ENCODE assay signal across 24 mouse cellular contexts in genomic region chr10:107516641-107517040, GRCm38 (mm10). TPM values are rescaled to one million over a fixed set of nuclear protein-coding genes. Genes with fewer than 3 reads are reported as not detected.
DNase-seq lines count a peak whose midpoint lies in the region; ATAC-seq and TF ChIP-seq lines count a peak whose summit lies in the region.
"Had no signal": no experiment of that assay in that cellular context is flagged by ENCODE, and none has a peak within 500 bp of the region (broad histone marks: within the 10 kb centered on the region; RNA-seq: fewer than 3 reads in every experiment).

No protein-coding gene starts in this region.

- H3K27ac ChIP-seq in kidney, adult 2 months (ENCODE audit: insufficient read depth, low read depth, low read length), result no peak overlapping the region
- H3K27ac ChIP-seq in lung, embryonic 15.5 days, result no peak overlapping the region
- no peak overlapping the region for H3K27ac ChIP-seq in forebrain, embryonic 12.5 days
- H3K27ac ChIP-seq: heart, embryonic 10.5 days; hindbrain, embryonic 14.5 days; left cerebral cortex, adult 2 months; midbrain, embryonic 13.5 days had no signal

- H3K9me3 ChIP-seq in lung, embryonic 15.5 days, result no peaks in the 10 kb centered on the region
- no peaks in the 10 kb centered on the region for H3K9me3 ChIP-seq in forebrain, embryonic 12.5 days
- H3K9me3 ChIP-seq: heart, embryonic 10.5 days; midbrain, embryonic 13.5 days had no signal

- no peak for TF ChIP-seq CTCF in kidney, adult 2 months (conservative IDR thresholded peaks at IDR 0.05; ENCODE audit: insufficient read depth, insufficient read length, low read depth, low read length)

- H3K4me3 ChIP-seq in kidney, adult 2 months (ENCODE audit: insufficient read depth, low read depth, low read length), result no peak overlapping the region
- no peak overlapping the region for H3K4me3 ChIP-seq in lung, embryonic 15.5 days
- no peak overlapping the region for H3K4me3 ChIP-seq in forebrain, embryonic 12.5 days (replicated peaks)
- H3K4me3 ChIP-seq: heart, embryonic 10.5 days; left cerebral cortex, adult 2 months; midbrain, embryonic 13.5 days had no signal

- no peak overlapping the region for H3K4me2 ChIP-seq in lung, embryonic 15.5 days
- H3K4me2 ChIP-seq in forebrain, embryonic 12.5 days, result no peak overlapping the region
- H3K4me2 ChIP-seq: hindbrain, embryonic 14.5 days; liver, embryonic 11.5 days; midbrain, embryonic 13.5 days had no signal

- no peak for TF ChIP-seq POLR2A in kidney, adult 2 months (IDR thresholded peaks at IDR 0.05; ENCODE audit: low read depth, low read length)

- 48% methylated on average over 7 of the region's 7 CpGs for WGBS in kidney, adult 2 months
- WGBS in lung, embryonic 15.5 days, result 52% methylated on average over 7 of the region's 7 CpGs
- WGBS in forebrain, embryonic 12.5 days, result 87% methylated on average over 7 of the region's 7 CpGs

- peak; percentile 46; the same call in 1 of the 2 replicates for ATAC-seq in lung, embryonic 15.5 days (ENCODE audit: borderline replicate concordance, extremely low read depth, low FRiP score, low TSS enrichment)
- ATAC-seq in forebrain, embryonic 12.5 days (ENCODE audit: low FRiP score), result no peak
- ATAC-seq: inflammation-experienced regulatory T-cells, adult 6 months; liver, postnatal 0 days; midbrain, embryonic 13.5 days had no signal

- no peaks in the 10 kb centered on the region for H3K27me3 ChIP-seq in kidney, adult 2 months (replicated peaks; ENCODE audit: control insufficient read depth, insufficient read depth, low read length)
- no peaks in the 10 kb centered on the region for H3K27me3 ChIP-seq in lung, embryonic 15.5 days
- H3K27me3 ChIP-seq in forebrain, embryonic 12.5 days, result no peaks in the 10 kb centered on the region
- H3K27me3 ChIP-seq: midbrain, embryonic 13.5 days had no signal

- DNase-seq in kidney, adult 2 months, result peak; percentile 21
- no peak for DNase-seq in kidney, adult 8-10 months
- no peak for DNase-seq in lung, postnatal 14 days
- peak; percentile 49 for DNase-seq in kidney, postnatal 14 days
- DNase-seq in skeletal muscle tissue, adult 2 months (ENCODE audit: low read depth, low spot score), result peak; percentile 42
- DNase-seq: adrenal gland, postnatal 36 days; cerebellum, adult 9-11 months; heart, postnatal 4 days; left cerebral cortex, postnatal 4 days; liver, postnatal 0 days; right cerebral cortex, postnatal 14 days; spleen, adult 18-20 months had no signal

- H3K4me1 ChIP-seq in kidney, adult 2 months (ENCODE audit: control insufficient read depth, insufficient read depth, low read length), result no peaks in the 10 kb centered on the region
- H3K4me1 ChIP-seq in lung, embryonic 15.5 days, result no peaks in the 10 kb centered on the region
- no peaks in the 10 kb centered on the region for H3K4me1 ChIP-seq in forebrain, embryonic 12.5 days
- H3K4me1 ChIP-seq: heart, embryonic 10.5 days; midbrain, embryonic 13.5 days had no signal

- no peaks in the 10 kb centered on the region for H3K36me3 ChIP-seq in kidney, adult 2 months (ENCODE audit: control insufficient read depth, insufficient read depth, low read length)
- H3K36me3 ChIP-seq in lung, embryonic 15.5 days, result no peaks in the 10 kb centered on the region
- H3K36me3 ChIP-seq in forebrain, embryonic 12.5 days (replicated peaks), result no peaks in the 10 kb centered on the region
- H3K36me3 ChIP-seq: heart, embryonic 10.5 days; midbrain, embryonic 13.5 days had no signal

- no peak overlapping the region for H3K9ac ChIP-seq in lung, embryonic 15.5 days
- H3K9ac ChIP-seq in forebrain, embryonic 12.5 days, result no peak overlapping the region
- H3K9ac ChIP-seq: hindbrain, embryonic 14.5 days; liver, postnatal 0 days; midbrain, embryonic 13.5 days had no signal

RNA-seq across cellular contexts. Expression of gene Myf6, which starts 22.1 kb away (rescaled TPM):
- polyA plus RNA-seq in kidney, adult 2 months (2012; rRNA removed), result 0.61 TPM in 1 of 2 replicates, not detected in the other
- polyA plus RNA-seq in lung, embryonic 15.5 days (2015; fragmentation: Nextera tagmentation; extraction: Ambion mirVana), result 0.11 and 0.25 TPM in 2 replicates
- 0.15 TPM in 1 of 2 replicates, not detected in the other for polyA plus RNA-seq in forebrain, embryonic 12.5 days (2016; fragmentation: Nextera tagmentation; extraction: Ambion mirVana)
- polyA plus RNA-seq: cortical plate, adult 2 months; forebrain, embryonic 11.5 days; hindbrain, embryonic 14.5 days; inflammation-experienced regulatory T-cells, adult 6 months; liver, postnatal 0 days; midbrain, embryonic 13.5 days; urinary bladder, adult 2 months had no signal

RNA-seq across cellular contexts. Expression of gene Myf5, which starts 30.7 kb away (rescaled TPM):
- polyA plus RNA-seq in kidney, adult 2 months (2012; rRNA removed), result 0.09 TPM in 1 of 2 replicates, not detected in the other
- 0.09 and 0.18 TPM in 2 replicates for polyA plus RNA-seq in lung, embryonic 15.5 days (2015; fragmentation: Nextera tagmentation; extraction: Ambion mirVana)
- 0.09 TPM in 1 of 2 replicates, not detected in the other for polyA plus RNA-seq in forebrain, embryonic 12.5 days (2016; fragmentation: Nextera tagmentation; extraction: Ambion mirVana)
- polyA plus RNA-seq: cortical plate, adult 2 months; forebrain, embryonic 11.5 days; inflammation-experienced regulatory T-cells, adult 6 months; liver, postnatal 0 days; midbrain, embryonic 13.5 days; testis, adult 2 months had no signal

Comparison
In these comparisons a context has a peak if more than half of its experiments do, and no peak if none do; other contexts are left out.
1. DNase-seq: peak in kidney, adult 2 months (single experiment), kidney, postnatal 14 days (single experiment) and skeletal muscle tissue, adult 2 months (single experiment); none in kidney, adult 8-10 months (0 of 2) and lung, postnatal 14 days (single experiment).